15 mouse cellular contexts compared by ENCODE assay signal in the genomic region with DNA sequence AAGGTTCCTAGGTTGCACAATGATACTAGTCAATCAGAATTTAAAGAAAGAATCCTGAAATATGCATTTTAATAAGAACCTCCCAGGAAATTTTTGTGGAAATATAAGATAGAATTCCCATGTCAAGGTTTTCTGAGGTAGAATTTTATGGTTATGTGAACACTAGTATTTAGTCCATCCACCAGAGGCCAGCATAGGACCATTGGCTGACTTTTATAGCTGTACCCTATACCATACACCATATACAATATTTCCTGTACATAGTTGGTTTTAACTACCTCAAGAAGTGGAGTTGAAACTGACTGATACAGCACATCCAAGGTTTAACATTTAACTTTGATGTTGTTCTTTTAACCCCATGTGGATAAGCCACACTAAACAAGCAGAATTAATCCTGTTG. TPM values are rescaled to one million over a fixed set of nuclear protein-coding genes. Genes with fewer than 3 reads are reported as not detected.
A peak's percentile ranks its signal among the peaks of the same experiment; 100 is the strongest.
DNase-seq lines count a peak whose midpoint lies in the region; TF ChIP-seq lines count a peak whose summit lies in the region.
"Had no signal": no experiment of that assay in that cellular context is flagged by ENCODE, and none has a peak within 500 bp of the region (broad histone marks: within the 10 kb centered on the region; RNA-seq: fewer than 3 reads in every experiment).

No protein-coding gene starts in this region.

- no peak overlapping the region for H3K27ac ChIP-seq in heart, adult 2 months
- no peak overlapping the region for H3K27ac ChIP-seq in CH12.LX (ENCODE audit: insufficient read depth, low read depth)
- H3K27ac ChIP-seq: midbrain, embryonic 10.5 days had no signal

- intact Hi-C loops in heart, adult 2 months (cut with DNase I) = loop anchor here (2.0 kb wide), 1 partner anchor 56 kb away; no protein-coding TSS in a partner anchor
- intact Hi-C loops in left cerebral cortex, postnatal 4 days (cut with DNase I) = loop anchor here (10.0 kb wide), 1 partner anchor 58 kb away; no protein-coding TSS in a partner anchor

- H3K4me3 ChIP-seq in heart, adult 2 months = no peak overlapping the region
- no peak overlapping the region for H3K4me3 ChIP-seq in CH12.LX (replicated peaks in 1 of 3; ENCODE audit: low read depth in 2 of 3, low read length in 2 of 3, poor library complexity in 1 of 3)
- H3K4me3 ChIP-seq: midbrain, embryonic 10.5 days; neural tube, embryonic 13.5 days had no signal

- H3K4me2 ChIP-seq in CH12.LX (ENCODE audit: insufficient read depth, low read depth, poor library complexity, severe bottlenecking) = no peak overlapping the region
- H3K4me2 ChIP-seq: neural tube, embryonic 13.5 days had no signal

- no peaks in the 10 kb centered on the region for H3K27me3 ChIP-seq in heart, adult 2 months (ENCODE audit: control insufficient read depth, insufficient read depth, low read length)
- H3K27me3 ChIP-seq in CH12.LX (replicated peaks) = peaks cover 11% of the 10 kb centered on the region
- H3K27me3 ChIP-seq: neural tube, embryonic 13.5 days had no signal

- TF ChIP-seq RAD21 in CH12.LX (IDR thresholded peaks at IDR 0.05; ENCODE audit: low read depth, low read length) = peak; percentile 52

- TF ChIP-seq CTCF in heart, adult 2 months (IDR thresholded peaks at IDR 0.05) = peak; percentile 44
- peak in 1 of 2 experiments; percentile 55; a peak in 2 of 4 replicates for TF ChIP-seq CTCF in CH12.LX (conservative IDR thresholded peaks at IDR 0.05 in 1 of 2, IDR thresholded peaks at IDR 0.05 in 1 of 2; ENCODE audit: low read depth in 2 of 2, low read length in 2 of 2)

- no peaks in the 10 kb centered on the region; the same call in 1 of the 2 replicates for H3K36me3 ChIP-seq in heart, adult 2 months (ENCODE audit: control insufficient read depth, insufficient read depth, low read length)
- H3K36me3 ChIP-seq in CH12.LX (replicated peaks in 1 of 2; ENCODE audit: control insufficient read depth in 1 of 2, insufficient read depth in 1 of 2, low read length in 1 of 2) = no peaks in the 10 kb centered on the region
- H3K36me3 ChIP-seq: midbrain, embryonic 10.5 days; neural tube, embryonic 13.5 days had no signal

- H3K9ac ChIP-seq in heart, adult 2 months (ENCODE audit: low read depth, low read length) = no peak overlapping the region
- H3K9ac ChIP-seq in CH12.LX (ENCODE audit: insufficient read depth, low read depth) = no peak overlapping the region
- H3K9ac ChIP-seq: neural tube, embryonic 13.5 days had no signal

- no peak for TF ChIP-seq POLR2A in heart, adult 2 months (IDR thresholded peaks at IDR 0.05; ENCODE audit: insufficient read depth, low read depth, low read length)
- TF ChIP-seq POLR2A in CH12.LX (IDR thresholded peaks at IDR 0.05; ENCODE audit: low read depth, low read length) = no peak

- no peaks in the 10 kb centered on the region for H3K9me3 ChIP-seq in CH12.LX (replicated peaks; ENCODE audit: low read length)
- H3K9me3 ChIP-seq: midbrain, embryonic 10.5 days; neural tube, embryonic 13.5 days had no signal

- H3K4me1 ChIP-seq in heart, adult 2 months (ENCODE audit: control insufficient read depth, insufficient read depth, low read length) = no peaks in the 10 kb centered on the region
- H3K4me1 ChIP-seq in CH12.LX (ENCODE audit: control insufficient read depth in 1 of 2, insufficient read depth in 2 of 2) = peaks cover 0 to 7% of the 10 kb centered on the region in 2 experiments; a peak in 1 of 4 replicates

- no peak for TF ChIP-seq EP300 in heart, adult 2 months (IDR thresholded peaks at IDR 0.05; ENCODE audit: insufficient read depth, low read depth, low read length)
- no peak for TF ChIP-seq EP300 in CH12.LX (IDR thresholded peaks at IDR 0.05; ENCODE audit: low read length)

- no peak for DNase-seq in heart, adult 2 months
- DNase-seq in heart, adult 8-10 months (ENCODE audit: low spot score) = no peak
- DNase-seq in left cerebral cortex, postnatal 4 days = peak; percentile 9
- DNase-seq in left cerebral cortex, adult 9 months (ENCODE audit: low spot score in 2 of 2) = no peak
- DNase-seq in CH12.LX (ENCODE audit: extremely low read depth) = no peak
- DNase-seq in induced T-regulatory cell, adult 2 months (ENCODE audit: low read depth) = peak; percentile 19
- DNase-seq in adrenal gland, postnatal 36 days = no peak
- no peak for DNase-seq in gastrocnemius, adult 8-10 months (ENCODE audit: low spot score in 2 of 2)
- DNase-seq: cerebellum, adult 9-11 months; kidney, postnatal 4 days; lung, adult 2 months; right cerebral cortex, adult 18-20 months had no signal

- in situ Hi-C loops in CH12.LX (cut with MboI; ENCODE audit: low pct_ligation_motif_present, low pct_unique_long_range_greater_than_20kb, low sequenced_read_pairs) = no loop called here

- H3K79me2 ChIP-seq in heart, adult 2 months (replicated peaks; ENCODE audit: control insufficient read depth, insufficient read depth, low read length) = no peaks in the 10 kb centered on the region
- no peaks in the 10 kb centered on the region for H3K79me2 ChIP-seq in CH12.LX (replicated peaks; ENCODE audit: control insufficient read depth, extremely low read depth, insufficient read depth, poor library complexity, severe bottlenecking)

- dilution Hi-C loops in CH12.LX (cut with MboI; ENCODE audit: extremely low pct_ligation_motif_present, extremely low pct_unique_long_range_greater_than_20kb, low sequenced_read_pairs) = no loop called here

TF ChIP-seq in CH12.LX, 34 proteins besides CTCF, POLR2A, EP300 and RAD21:
- TF ChIP-seq SMC3 (IDR thresholded peaks at IDR 0.05; ENCODE audit: low read depth, low read length) (peak; percentile 44), POLR2AphosphoS2 (IDR thresholded peaks at IDR 0.05; ENCODE audit: low read depth, low read length) (no peak), E2F4 (IDR thresholded peaks at IDR 0.05; ENCODE audit: insufficient replicate concordance, low read depth, low read length) (no peak), CHD2 (IDR thresholded peaks at IDR 0.05; ENCODE audit: low read length) (no peak), ZMIZ1 (IDR thresholded peaks at IDR 0.05; ENCODE audit: low read depth, low read length) (no peak), USF2 (conservative IDR thresholded peaks at IDR 0.05; ENCODE audit: low read depth, low read length) (no peak)

RNA-seq across cellular contexts. Expression of gene Rag2, which starts 27.3 kb away (rescaled TPM):
- not detected for total RNA-seq in heart, adult 2 months (2021)
- not detected in 2 replicates for polyA plus RNA-seq in heart, adult 2 months (2012; rRNA removed)
- total RNA-seq in heart, adult 8-10 months (2022) = not detected
- not detected for total RNA-seq in left cerebral cortex, postnatal 4 days (2021)
- total RNA-seq in CH12.LX (2012; rRNA removed) (not detected in 2 replicates), CH12.LX (2014; rRNA removed) (not detected in 2 replicates)
- polyA plus RNA-seq in CH12.LX (2012; ENCODE audit: insufficient read length, low read depth) = not detected in 2 replicates
- total RNA-seq in adrenal gland, postnatal 36 days (2021) = not detected
- total RNA-seq in gastrocnemius, adult 8-10 months (2022) = not detected
- polyA plus RNA-seq: limb, embryonic 11.5 days; lung, adult 2 months; midbrain, embryonic 10.5 days had no signal

RNA-seq across cellular contexts. Expression of gene Rag1, which starts 52.1 kb away (rescaled TPM):
- under 1 TPM in 1 of 2 experiments, not detected in 1; 0.05 TPM for total RNA-seq in heart, adult 2 months (2021)
- polyA plus RNA-seq in heart, adult 2 months (2012; rRNA removed) = 0.02 and 0.03 TPM in 2 replicates
- under 1 TPM in 2 of 4 experiments, not detected in 2; 0.03 to 0.06 TPM for total RNA-seq in heart, adult 8-10 months (2022)
- under 1 TPM; 0.42 to 0.44 TPM for total RNA-seq in left cerebral cortex, postnatal 4 days (2021)
- total RNA-seq in CH12.LX (2012; rRNA removed) (not detected in 2 replicates), CH12.LX (2014; rRNA removed) (not detected in 2 replicates)
- polyA plus RNA-seq in CH12.LX (2012; ENCODE audit: insufficient read length, low read depth) = not detected in 2 replicates
- not detected for total RNA-seq in adrenal gland, postnatal 36 days (2021)
- not detected for total RNA-seq in gastrocnemius, adult 8-10 months (2022)

RNA-seq across cellular contexts. Expression of gene B230118H07Rik, which starts 52.1 kb away (rescaled TPM):
- total RNA-seq in heart, adult 2 months (2021) = 10 to 100 TPM; 90.4 to 99.4 TPM
- polyA plus RNA-seq in heart, adult 2 months (2012; rRNA removed) = 12.9 and 33.0 TPM in 2 replicates
- total RNA-seq in heart, adult 8-10 months (2022) = 100 to 1,000 TPM in 1 of 4 experiments, 10 to 100 TPM in 3; 87.7 to 103 (median 92.8) TPM
- 10 to 100 TPM; 21.1 to 24.9 TPM for total RNA-seq in left cerebral cortex, postnatal 4 days (2021)
- total RNA-seq in CH12.LX (2012; rRNA removed) (9.1 and 9.7 TPM in 2 replicates), CH12.LX (2014; rRNA removed) (12.6 and 17.5 TPM in 2 replicates)
- polyA plus RNA-seq in CH12.LX (2012; ENCODE audit: insufficient read length, low read depth) = 5.0 and 6.9 TPM in 2 replicates
- total RNA-seq in adrenal gland, postnatal 36 days (2021) = 10 to 100 TPM; 19.7 to 34.6 TPM
- total RNA-seq in gastrocnemius, adult 8-10 months (2022) = 100 to 1,000 TPM in 2 of 4 experiments, 10 to 100 TPM in 2; 80.6 to 111 (median 96.6) TPM

Comparison
In these comparisons a context has a peak if more than half of its experiments do, and no peak if none do; other contexts are left out.
1. DNase-seq: peak in left cerebral cortex, postnatal 4 days (single experiment) and induced T-regulatory cell, adult 2 months (single experiment); none in heart, adult 2 months (0 of 2), heart, adult 8-10 months (single experiment), left cerebral cortex, adult 9 months (0 of 2), CH12.LX (single experiment), adrenal gland, postnatal 36 days (0 of 2) and gastrocnemius, adult 8-10 months (0 of 2).